Mouse (Mus musculus) small intestine, adult 2 months (tissue): ENCODE data around the gene Gsn. TPM values are rescaled to one million over a fixed set of nuclear protein-coding genes. Genes with fewer than 3 reads are reported as not detected.
A peak's percentile ranks its signal among the peaks of the same experiment; 100 is the strongest.

Source experiments
- H3K27ac ChIP-seq: fragments of 200-500 bp; 2 replicates; pipeline ENCODE4 v1.5.1; 2012; ENCODE audit warnings: low read depth, low read length, control low read depth, inconsistent platforms; ENCODE audit not compliant: insufficient read depth
- H3K27me3 ChIP-seq: fragments of 200-500 bp; 2 replicates; pipeline ENCODE4 v1.6.1; 2012; ENCODE audit warnings: mild to moderate bottlenecking, moderate library complexity, low read length, inconsistent platforms; ENCODE audit not compliant: control insufficient read depth, insufficient read depth
- H3K36me3 ChIP-seq: fragments of 200-500 bp; 2 replicates; pipeline ENCODE4 v1.6.1; 2012; ENCODE audit warnings: mild to moderate bottlenecking, low read length, control low read depth, inconsistent platforms; ENCODE audit not compliant: control insufficient read depth, insufficient read depth
- H3K4me1 ChIP-seq: fragments of 200-500 bp; 2 replicates; pipeline ENCODE4 v1.6.1; 2012; ENCODE audit warnings: low read length, inconsistent platforms, mixed read lengths; ENCODE audit not compliant: control insufficient read depth, insufficient read depth, insufficient read length
- H3K4me3 ChIP-seq: fragments of 200-500 bp; 2 replicates; pipeline ENCODE4 v1.5.1; 2012; ENCODE audit warnings: low read depth, mild to moderate bottlenecking, control low read depth, inconsistent platforms, low read length, moderate library complexity
- CTCF ChIP-seq: fragments of 200-500 bp; IDR thresholded peaks from 2 replicates; pipeline ENCODE4 v1.5.1; 2012; ENCODE audit warnings: low read depth, mild to moderate bottlenecking, control low read depth, inconsistent platforms, low read length, moderate library complexity, mixed read lengths; ENCODE audit not compliant: insufficient replicate concordance, insufficient read length; ENCODE audit errors: extremely low read depth
- POLR2A ChIP-seq: fragments of 200-500 bp; IDR thresholded peaks from 2 replicates; pipeline ENCODE4 v1.6.1; 2012; ENCODE audit warnings: low read depth, mild to moderate bottlenecking, control low read depth, inconsistent platforms, low read length, moderate library complexity
- WGBS: fragments of 180-500 bp; shearing (Covaris S2); methylation state at CpG from one replicate; pipeline ENCODE4 v1.1.7; 2018; 5-methylcytosine and 5-hydroxymethylcytosine counted together
- polyA plus RNA-seq: library from polyadenylated mRNA; depleted of rRNA; stranded (reverse); fragments of >200 nt; gene quantifications from 2 replicates; pipeline ENCODE4 v1.2.3, GENCODE M21; 2012

The Gsn gene
- polyA plus RNA-seq, 1 experiment, result 198 TPM

DNA sequence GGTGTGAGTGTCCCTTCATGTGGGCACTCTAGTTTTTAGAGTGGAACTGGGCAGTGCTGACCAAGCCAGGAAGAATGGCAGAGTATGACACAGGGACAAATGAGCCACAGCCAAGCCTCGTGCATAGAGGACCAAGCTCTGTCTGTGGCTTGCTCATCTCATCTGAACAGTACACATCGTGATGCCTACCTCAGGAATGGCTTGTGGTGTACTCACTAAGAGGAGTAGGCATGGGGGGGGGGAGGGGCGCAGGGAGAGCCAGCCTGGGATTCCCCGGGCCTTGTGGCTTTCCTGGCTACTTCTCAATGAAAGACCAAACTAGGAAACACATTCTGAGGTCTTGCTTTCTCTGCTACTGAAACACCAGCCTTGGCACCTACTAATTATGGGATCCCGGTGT is 1.2 kb upstream of the Gsn start:
- 77% methylated on average over 5 of the region's 5 CpGs for WGBS
- Histone ChIP-seq H3K27me3 (no peaks in the 10 kb centered on the region), H3K4me3 (no peak overlapping the region), H3K4me1 (peaks cover 8% of the 10 kb centered on the region), H3K36me3 (no peaks in the 10 kb centered on the region), H3K27ac (no peak overlapping the region)
- TF ChIP-seq CTCF (no peak), POLR2A (no peak)

GRCm38 (mm10) chr2:35255462-35255861 is 718 bp upstream of the Gsn start:
- Histone ChIP-seq H3K4me1 (peaks cover 8% of the 10 kb centered on the region), H3K4me3 (no peak overlapping the region), H3K27ac (no peak overlapping the region; the same call in 1 of the 2 replicates), H3K36me3 (no peaks in the 10 kb centered on the region), H3K27me3 (no peaks in the 10 kb centered on the region)
- TF ChIP-seq POLR2A (no peak), CTCF (no peak)
- WGBS, result 49% methylated on average over 7 of the region's 7 CpGs

DNA sequence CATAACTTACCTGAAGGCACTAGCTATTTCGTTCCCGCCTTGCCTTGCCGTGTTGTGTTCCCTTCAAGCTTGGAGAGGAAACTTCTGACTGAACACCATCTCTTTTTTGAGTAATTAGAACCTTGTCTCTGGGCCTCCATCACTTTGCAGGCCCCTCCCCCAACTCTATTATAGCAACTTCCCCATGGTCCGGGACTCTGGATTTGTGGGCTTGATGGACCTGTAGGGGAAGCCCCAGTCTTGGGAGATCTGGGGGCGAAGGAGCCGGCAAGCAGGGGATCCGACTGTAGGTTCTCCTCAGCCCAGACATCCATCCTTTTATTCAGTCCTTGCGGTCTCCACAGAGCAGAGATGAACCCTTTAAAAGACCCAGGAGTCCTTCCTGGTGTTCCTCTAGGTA is 752 bp downstream of the Gsn start:
- Histone ChIP-seq H3K36me3 (no peaks in the 10 kb centered on the region), H3K4me1 (peaks cover 8% of the 10 kb centered on the region), H3K27me3 (no peaks in the 10 kb centered on the region), H3K4me3 (peak overlapping the region; percentile 67), H3K27ac (no peak overlapping the region)
- no peak for TF ChIP-seq CTCF
- no peak for TF ChIP-seq POLR2A
- 52% methylated on average over 8 of the region's 8 CpGs for WGBS

DNA sequence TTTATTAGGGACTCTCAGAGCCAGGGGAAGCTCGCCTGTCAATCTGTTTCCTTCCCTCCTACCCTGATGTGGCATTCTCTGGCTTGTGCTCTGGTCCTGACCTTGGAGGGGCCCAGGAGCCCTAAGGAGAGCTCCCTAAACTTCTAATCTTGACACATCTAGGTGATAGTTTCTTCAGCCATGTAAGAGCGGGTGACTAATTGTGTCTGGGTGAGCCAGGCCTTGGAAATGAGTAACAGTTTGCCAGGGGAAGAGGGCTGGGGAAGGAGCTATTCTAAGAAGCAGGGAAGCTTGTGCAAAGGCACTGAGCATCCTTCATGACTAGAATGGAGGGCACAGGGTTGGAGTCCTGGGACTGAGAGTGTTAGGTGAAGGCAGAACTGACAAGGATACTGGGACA is 1.7 kb downstream of the Gsn start:
- WGBS, result 79% methylated on average over 2 of the region's 2 CpGs
- Histone ChIP-seq H3K4me3 (no peak overlapping the region), H3K36me3 (no peaks in the 10 kb centered on the region), H3K27me3 (no peaks in the 10 kb centered on the region), H3K27ac (no peak overlapping the region), H3K4me1 (peaks cover 8% of the 10 kb centered on the region)
- no peak for TF ChIP-seq POLR2A
- TF ChIP-seq CTCF, result no peak

GRCm38 (mm10) chr2:35258590-35258989 is 2.4 kb downstream of the Gsn start:
- Histone ChIP-seq H3K4me1 (peaks cover 8% of the 10 kb centered on the region), H3K4me3 (no peak overlapping the region), H3K36me3 (no peaks in the 10 kb centered on the region), H3K27me3 (no peaks in the 10 kb centered on the region), H3K27ac (no peak overlapping the region)
- no peak for TF ChIP-seq POLR2A
- TF ChIP-seq CTCF, result no peak
- 87% methylated on average over 4 of the region's 4 CpGs for WGBS

- Histone ChIP-seq H3K27ac (peak overlapping the region; percentile 17; the same call in 1 of the 2 replicates), H3K4me1 (peaks cover 8% of the 10 kb centered on the region), H3K36me3 (no peaks in the 10 kb centered on the region), H3K4me3 (no peak overlapping the region), H3K27me3 (no peaks in the 10 kb centered on the region)
- 58% methylated on average over 13 of the region's 13 CpGs for WGBS
- no peak for TF ChIP-seq CTCF
- TF ChIP-seq POLR2A, result no peak
These were observed 3.3 kb downstream of the Gsn start for GRCm38 (mm10) chr2:35259338-35260080.

- H3K36me3 ChIP-seq, result no peaks in the 10 kb centered on the region
- H3K4me1 ChIP-seq, result peaks cover 8% of the 10 kb centered on the region
- TF ChIP-seq POLR2A (no peak), CTCF (no peak)
- no peak overlapping the region for H3K4me3 ChIP-seq
- 53% methylated on average over 1 of the region's 1 CpGs for WGBS
- H3K27ac ChIP-seq, result no peak overlapping the region
- no peaks in the 10 kb centered on the region for H3K27me3 ChIP-seq
These were observed 4.1 kb downstream of the Gsn start for GRCm38 (mm10) chr2:35260291-35260690.
